Mouse (Mus musculus) hindbrain, postnatal 0 days (tissue): ENCODE data around the gene F12. TPM values are rescaled to one million over a fixed set of nuclear protein-coding genes. Genes with fewer than 3 reads are reported as not detected.

Source experiments
- ATAC-seq: fragments of 200-750 bp; cut with Nextera tagmentation; 2 replicates; pipeline ENCODE4 v1.8.0; 2017; ENCODE audit warnings: mild to moderate bottlenecking, moderate TSS enrichment, moderate library complexity
- DNase-seq: peaks from one replicate; pipeline ENCODE4 v3.0.0-alpha.2; 2015; ENCODE audit warnings: low spot score
- H3K27ac ChIP-seq: fragments of 300-500 bp; sonication (generic); 2 replicates; pipeline ENCODE4 v1.5.1; 2014; ENCODE audit warnings: mild to moderate bottlenecking
- H3K27me3 ChIP-seq: fragments of 300-500 bp; sonication (generic); 2 replicates; pipeline ENCODE4 v1.6.1; 2014; ENCODE audit warnings: low read length, mixed read lengths; ENCODE audit not compliant: insufficient read depth
- H3K36me3 ChIP-seq: fragments of 300-500 bp; sonication (generic); 2 replicates; pipeline ENCODE4 v1.6.1; 2014; ENCODE audit warnings: low read length, mixed read lengths; ENCODE audit not compliant: insufficient read depth
- H3K4me1 ChIP-seq: fragments of 300-500 bp; sonication (generic); 2 replicates; pipeline ENCODE4 v1.6.1; 2014; ENCODE audit warnings: antibody characterized with exemption, low read length, mixed read lengths; ENCODE audit not compliant: insufficient read depth
- H3K4me2 ChIP-seq: fragments of 300-500 bp; sonication (generic); 2 replicates; pipeline ENCODE4 v1.6.1; 2014; ENCODE audit warnings: low read depth, mild to moderate bottlenecking, low read length, moderate library complexity, mixed read lengths
- H3K4me3 ChIP-seq: fragments of 300-500 bp; sonication (generic); 2 replicates; pipeline ENCODE4 v1.5.1; 2014; ENCODE audit warnings: low read length
- H3K9ac ChIP-seq: fragments of 300-500 bp; sonication (generic); replicated peaks from 2 replicates; pipeline ENCODE4 v1.6.1; 2014; ENCODE audit warnings: mild to moderate bottlenecking, low read length, moderate library complexity, mixed read lengths
- H3K9me3 ChIP-seq: fragments of 300-500 bp; sonication (generic); 2 replicates; pipeline ENCODE4 v1.6.1; 2016; ENCODE audit warnings: low read length, mixed read lengths
- CTCF ChIP-seq: IDR thresholded peaks from 2 replicates; pipeline ENCODE4 v1.5.1; 2016; ENCODE audit warnings: antibody characterized with exemption, control low read depth, low read depth
- WGBS: fragments of 180-500 bp; shearing (Covaris S2); extraction: QIAGEN DNeasy Blood & Tissue Kit; methylation state at CpG from one replicate; pipeline ENCODE4 v1.1.7; 2014; 5-methylcytosine and 5-hydroxymethylcytosine counted together
- polyA plus RNA-seq: library from polyadenylated mRNA; unstranded; fragments of >200 nt; fragmentation: Nextera tagmentation; extraction: Ambion mirVana; gene quantifications from 2 replicates; pipeline ENCODE4 v1.2.1, GENCODE M21; 2015
- total RNA-seq: library from RNA; depleted of rRNA; stranded (reverse); fragments of >200 nt; gene quantifications from 2 replicates; pipeline ENCODE4 v1.2.3, GENCODE M21; 2014

F12 gene
- total and polyA plus RNA-seq, 2 experiments from 2014 or later, result 0.48 TPM; not detected in 1

GRCm38 (mm10) chr13:55414743-55415380 is 11.7 kb downstream of the F12 start, which contains the start of gene Pfn3:
Gene Pfn3 (minus strand): TSS chr13:55415232.
- DNase-seq (peak; percentile 80), ATAC-seq (peak; percentile 78)
- Histone ChIP-seq H3K4me3 (peak within 1 kb of the TSS; percentile 39), H3K36me3 (no peaks in the 10 kb centered on the region), H3K4me2 (peak within 1 kb of the TSS; percentile 67), H3K27ac (peak within 1 kb of the TSS; percentile 41; the same call in 1 of the 2 replicates), H3K9ac (peak within 1 kb of the TSS; percentile 50), H3K27me3 (peaks cover 6% of the 10 kb centered on the region), H3K4me1 (no peaks in the 10 kb centered on the region; the same call in 1 of the 2 replicates), H3K9me3 (no peaks in the 10 kb centered on the region)
- 7% methylated on average over 41 of the region's 41 CpGs for WGBS
- TF ChIP-seq CTCF, result 0 out of 2 replicates have a peak, but pooled peaks have one; percentile 3

- no peaks in the 10 kb centered on the region for H3K36me3 ChIP-seq
- H3K27me3 ChIP-seq, result no peaks in the 10 kb centered on the region
- DNase-seq (no peak), ATAC-seq (no peak)
- no peak for TF ChIP-seq CTCF
- H3K4me1 ChIP-seq, result no peaks in the 10 kb centered on the region; the same call in 1 of the 2 replicates
- no peak overlapping the region for H3K4me2 ChIP-seq
- H3K9ac ChIP-seq, result no peak overlapping the region
- no peaks in the 10 kb centered on the region for H3K9me3 ChIP-seq
- H3K4me3 ChIP-seq, result no peak overlapping the region
- no peak overlapping the region for H3K27ac ChIP-seq
- 84% methylated on average over 12 of the region's 12 CpGs for WGBS
Measured at GRCm38 (mm10) chr13:55413333-55413732, 13.3 kb downstream of the F12 start.

- no peak overlapping the region for H3K27ac ChIP-seq
- no peaks in the 10 kb centered on the region for H3K36me3 ChIP-seq
- H3K9me3 ChIP-seq, result no peaks in the 10 kb centered on the region
- no peaks in the 10 kb centered on the region for H3K4me1 ChIP-seq
- ATAC-seq, result no peak
- DNase-seq, result no peak
- no peak for TF ChIP-seq CTCF
- no peak overlapping the region for H3K9ac ChIP-seq
- 71% methylated on average over 13 of the region's 13 CpGs for WGBS
- no peak overlapping the region for H3K4me3 ChIP-seq
- H3K4me2 ChIP-seq, result no peak overlapping the region
- no peaks in the 10 kb centered on the region for H3K27me3 ChIP-seq
Measured at GRCm38 (mm10) chr13:55412643-55413307, 13.8 kb downstream of the F12 start.

- ATAC-seq (no peak), DNase-seq (no peak)
- no peak overlapping the region for H3K9ac ChIP-seq
- no peaks in the 10 kb centered on the region for H3K36me3 ChIP-seq
- no peak overlapping the region for H3K4me2 ChIP-seq
- H3K4me3 ChIP-seq, result no peak overlapping the region
- no peaks in the 10 kb centered on the region for H3K9me3 ChIP-seq
- H3K4me1 ChIP-seq, result no peaks in the 10 kb centered on the region
- TF ChIP-seq CTCF, result no peak
- H3K27ac ChIP-seq, result no peak overlapping the region
- 76% methylated on average over 7 of the region's 7 CpGs for WGBS
- no peaks in the 10 kb centered on the region for H3K27me3 ChIP-seq
Measured at GRCm38 (mm10) chr13:55411826-55412225, 14.8 kb downstream of the F12 start.

- DNase-seq (no peak), ATAC-seq (no peak)
- no peak overlapping the region for H3K27ac ChIP-seq
- H3K4me2 ChIP-seq, result no peak overlapping the region
- no peak overlapping the region for H3K4me3 ChIP-seq
- WGBS, result 88% methylated on average over 19 of the region's 19 CpGs
- H3K9me3 ChIP-seq, result no peaks in the 10 kb centered on the region
- H3K4me1 ChIP-seq, result peaks cover 5% of the 10 kb centered on the region; the same call in 1 of the 2 replicates
- no peak for TF ChIP-seq CTCF
- no peaks in the 10 kb centered on the region for H3K36me3 ChIP-seq
- H3K27me3 ChIP-seq, result no peaks in the 10 kb centered on the region
- H3K9ac ChIP-seq, result no peak overlapping the region
Measured at GRCm38 (mm10) chr13:55408546-55409120, 18.0 kb downstream of the F12 start.

GRCm38 (mm10) chr13:55407341-55407740 is 19.3 kb downstream of the F12 start:
- WGBS, result 83% methylated on average over 4 of the region's 4 CpGs
- Histone ChIP-seq H3K9ac (no peak overlapping the region), H3K27ac (no peak overlapping the region), H3K36me3 (no peaks in the 10 kb centered on the region), H3K4me3 (no peak overlapping the region), H3K4me2 (no peak overlapping the region), H3K27me3 (no peaks in the 10 kb centered on the region), H3K9me3 (no peaks in the 10 kb centered on the region), H3K4me1 (peaks cover 5% of the 10 kb centered on the region; the same call in 1 of the 2 replicates)
- no peak for TF ChIP-seq CTCF
- ATAC-seq (no peak), DNase-seq (no peak)
